25 mouse cellular contexts compared by ENCODE assay signal in the genomic region with DNA sequence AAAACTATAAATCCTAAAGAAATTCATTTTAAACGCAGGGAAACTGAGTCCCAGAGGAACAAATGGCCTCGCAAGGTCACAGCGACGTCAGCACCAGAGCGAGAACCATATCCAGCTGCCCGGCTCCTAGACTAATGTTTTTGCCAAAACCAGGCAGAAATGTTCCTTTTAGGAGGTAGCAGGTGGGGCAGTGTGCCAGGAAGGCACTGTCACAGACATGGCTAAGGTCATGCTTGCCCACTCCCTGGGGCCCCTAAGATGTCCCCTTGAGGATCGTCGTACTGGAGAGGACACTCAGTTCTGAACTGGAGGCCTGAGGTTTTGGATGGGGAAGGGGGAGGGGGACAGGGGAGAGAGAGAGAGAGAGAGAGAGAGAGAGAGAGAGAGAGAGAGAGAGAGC.
DNase-seq lines count a peak whose midpoint lies in the region; ATAC-seq and TF ChIP-seq lines count a peak whose summit lies in the region.
"Had no signal": no experiment of that assay in that cellular context is flagged by ENCODE, and none has a peak within 500 bp of the region (broad histone marks: within the 10 kb centered on the region; RNA-seq: fewer than 3 reads in every experiment).

No protein-coding gene starts in this region.

- no peak for TF ChIP-seq CTCF in gastrocnemius, adult 2 months (IDR thresholded peaks at IDR 0.05)

- H3K4me1 ChIP-seq in brown adipose tissue, adult 24 weeks (ENCODE audit: control insufficient read depth, insufficient read depth, insufficient read length, low read length), result peaks cover 3% of the 10 kb centered on the region

- intact Hi-C loops in gastrocnemius, adult 2 months (cut with DNase I), result no loop called here
- intact Hi-C loops in gastrocnemius, postnatal 36 days (cut with DNase I), result no loop called here

- H3K4me3 ChIP-seq in gastrocnemius, adult 2 months, result no peak overlapping the region
- no peak overlapping the region for H3K4me3 ChIP-seq in brown adipose tissue, adult 24 weeks (ENCODE audit: insufficient read depth, low read depth, low read length)
- H3K4me3 ChIP-seq: embryonic facial prominence, embryonic 13.5 days; embryonic facial prominence, embryonic 15.5 days; erythroblast, embryonic 14.5 days; forebrain, embryonic 10.5 days; forebrain, embryonic 12.5 days had no signal

- DNase-seq in adrenal gland, adult (ENCODE audit: inconsistent age in 2 of 2, low spot score in 1 of 2), result peak; percentile 31 to 36
- DNase-seq in adrenal gland, adult 8-10 months, result no peak
- DNase-seq in adrenal gland, postnatal 14 days, result peak; percentile 72
- DNase-seq in adrenal gland, adult 2 months, result no peak
- no peak for DNase-seq in gastrocnemius, adult 2 months
- DNase-seq in gastrocnemius, postnatal 36 days, result no peak
- DNase-seq: B cell, adult 2 months; cerebellum, adult 11 months; cerebellum, adult 2 months; cerebellum, adult 9-10 months; cerebellum, postnatal 14 days; cerebellum, postnatal 36 days; embryo, embryonic 11 days had no signal

- ATAC-seq in megakaryocyte-erythroid progenitor cell, adult 5-6 weeks (replicated peaks; ENCODE audit: low FRiP score, low TSS enrichment, poor library complexity, severe bottlenecking), result no peak
- ATAC-seq: activated CD4-positive, CD25-positive, alpha-beta regulatory T cell, adult 4 months; CD4-positive, CD25-positive, alpha-beta regulatory T cell, adult 4 months; forebrain, embryonic 14.5 days; forebrain, embryonic 16.5 days; Patski had no signal

- H3K27ac ChIP-seq in gastrocnemius, adult 2 months, result peak overlapping the region; percentile 24; the same call in 1 of the 2 replicates
- 0 out of 2 replicates have a peak overlapping the region, but pooled peaks have one; percentile 15 for H3K27ac ChIP-seq in brown adipose tissue, adult 24 weeks (replicated peaks; ENCODE audit: low read depth, low read length)
- H3K27ac ChIP-seq: embryonic facial prominence, embryonic 13.5 days; embryonic facial prominence, embryonic 15.5 days; forebrain, embryonic 12.5 days had no signal

Comparison
In these comparisons a context has a peak if more than half of its experiments do, and no peak if none do; other contexts are left out.
1. DNase-seq: peak in adrenal gland, adult (2 of 2) and adrenal gland, postnatal 14 days (single experiment); none in adrenal gland, adult 8-10 months (single experiment), adrenal gland, adult 2 months (single experiment), gastrocnemius, adult 2 months (single experiment) and gastrocnemius, postnatal 36 days (0 of 2).